32 mouse cellular contexts compared by ENCODE assay signal in the genomic region with DNA sequence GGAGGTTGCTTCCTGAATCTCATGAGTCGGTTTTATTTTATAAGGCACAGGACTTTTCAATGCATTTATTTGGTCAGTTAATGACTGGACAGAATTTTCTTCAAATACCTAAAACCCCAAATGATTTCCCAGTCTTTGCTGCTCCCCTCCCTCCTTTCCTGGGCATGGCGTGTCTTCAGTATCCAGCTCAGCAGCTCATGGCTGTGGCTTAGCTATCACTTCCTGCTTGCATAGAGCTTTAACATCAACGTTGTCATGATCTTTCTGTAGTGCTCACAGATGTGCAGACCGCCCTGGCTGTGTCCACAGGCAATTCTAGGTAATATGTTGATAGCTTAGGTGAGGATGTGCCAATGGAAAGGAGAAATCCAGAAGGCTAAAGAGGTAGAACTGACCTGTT. TPM values are rescaled to one million over a fixed set of nuclear protein-coding genes. Genes with fewer than 3 reads are reported as not detected.
DNase-seq lines count a peak whose midpoint lies in the region; ATAC-seq lines count a peak whose summit lies in the region.
"Had no signal": no experiment of that assay in that cellular context is flagged by ENCODE, and none has a peak within 500 bp of the region (broad histone marks: within the 10 kb centered on the region; RNA-seq: fewer than 3 reads in every experiment).

No protein-coding gene starts in this region.

- WGBS in forebrain, embryonic 10.5 days = 84% methylated on average over 4 of the region's 4 CpGs

- no peaks in the 10 kb centered on the region for H3K27me3 ChIP-seq in forebrain, embryonic 10.5 days (ENCODE audit: poor library complexity, severe bottlenecking)
- H3K27me3 ChIP-seq: embryonic facial prominence, embryonic 12.5 days; embryonic facial prominence, embryonic 15.5 days; forebrain, embryonic 13.5 days; heart, embryonic 12.5 days; heart, embryonic 15.5 days had no signal

- DNase-seq in thymus, postnatal 0 days (ENCODE audit: low spot score) = peak; percentile 13
- DNase-seq in thymus, postnatal 14 days = no peak
- no peak for DNase-seq in cerebellum, adult 11 months
- no peak for DNase-seq in kidney, postnatal 10 days
- no peak for DNase-seq in forebrain, embryonic 10.5 days (ENCODE audit: extremely low spot score, low spot score)
- DNase-seq: adrenal gland, adult 2 months; adrenal gland, postnatal 14 days; cerebellum, adult 11-12 months; cerebellum, adult 9-10 months; cerebellum, postnatal 14 days; gastrocnemius, adult 2 months; gastrocnemius, postnatal 14 days; heart, adult 18-20 months; heart, postnatal 10 days; heart, postnatal 36 days had no signal

- H3K4me3 ChIP-seq in forebrain, embryonic 10.5 days = no peak overlapping the region
- H3K4me3 ChIP-seq: embryonic facial prominence, embryonic 12.5 days; embryonic facial prominence, embryonic 15.5 days; forebrain, embryonic 13.5 days; gastrocnemius, adult 2 months; heart, embryonic 12.5 days; heart, embryonic 15.5 days had no signal

- ATAC-seq in hematopoietic stem cell, adult 5-6 weeks (replicated peaks in 1 of 2; ENCODE audit: insufficient read depth in 1 of 2, low FRiP score in 2 of 2, low TSS enrichment in 1 of 2, low read depth in 1 of 2, poor library complexity in 2 of 2, severe bottlenecking in 2 of 2) = peak; percentile 83 to 86
- ATAC-seq in megakaryocyte progenitor cell, adult 5-6 weeks (replicated peaks; ENCODE audit: poor library complexity) = peak; percentile 76
- ATAC-seq: CD4-positive, CD25-positive, alpha-beta regulatory T cell, adult 4 months; forebrain, embryonic 13.5 days; forebrain, embryonic 16.5 days; hindbrain, postnatal 0 days; inflammation-experienced regulatory T-cells, adult 6 months had no signal

- no peaks in the 10 kb centered on the region for H3K9me3 ChIP-seq in forebrain, embryonic 10.5 days
- H3K9me3 ChIP-seq: embryonic facial prominence, embryonic 12.5 days; embryonic facial prominence, embryonic 15.5 days; forebrain, embryonic 13.5 days; heart, embryonic 12.5 days; heart, embryonic 15.5 days had no signal

- no peaks in the 10 kb centered on the region for H3K36me3 ChIP-seq in forebrain, embryonic 10.5 days (replicated peaks)
- H3K36me3 ChIP-seq: embryonic facial prominence, embryonic 12.5 days; embryonic facial prominence, embryonic 15.5 days; heart, embryonic 12.5 days; heart, embryonic 15.5 days had no signal

- H3K27ac ChIP-seq in forebrain, embryonic 10.5 days = no peak overlapping the region
- H3K27ac ChIP-seq: embryonic facial prominence, embryonic 12.5 days; embryonic facial prominence, embryonic 15.5 days; forebrain, embryonic 13.5 days; gastrocnemius, adult 2 months; heart, embryonic 15.5 days; hindbrain, embryonic 14.5 days; hindbrain, postnatal 0 days had no signal

- no peaks in the 10 kb centered on the region for H3K4me1 ChIP-seq in forebrain, embryonic 10.5 days
- H3K4me1 ChIP-seq: embryonic facial prominence, embryonic 12.5 days; embryonic facial prominence, embryonic 15.5 days; forebrain, embryonic 13.5 days; heart, embryonic 12.5 days; heart, embryonic 15.5 days had no signal

RNA-seq across cellular contexts. Expression of gene Ldhc, which starts 11.0 kb away (rescaled TPM):
- not detected in 2 replicates for polyA plus RNA-seq in thymus, postnatal 0 days (2015; fragmentation: Nextera tagmentation; extraction: Ambion mirVana)
- 4.6 TPM in 1 of 2 replicates, not detected in the other for total RNA-seq in hematopoietic stem cell, adult 5-6 weeks (2017)
- 0.44 and 0.49 TPM in 2 replicates for total RNA-seq in megakaryocyte progenitor cell, adult 5-6 weeks (2015)
- total RNA-seq in megakaryocyte progenitor cell, adult 5-6 weeks (2017) = 1.3 TPM in 1 of 2 replicates, not detected in the other
- 0.17 TPM in 1 of 2 replicates, not detected in the other for polyA plus RNA-seq in forebrain, embryonic 10.5 days (2016; fragmentation: Nextera tagmentation; extraction: Ambion mirVana)
- total RNA-seq: adrenal gland, adult 2 months; adrenal gland, postnatal 14 days; adrenal gland, postnatal 4 days; gastrocnemius, adult 2 months; gastrocnemius, postnatal 14 days; gastrocnemius, postnatal 4 days; heart, adult 18-20 months; heart, postnatal 10 days; heart, postnatal 36 days; hindbrain, postnatal 0 days; MEL had no signal
- polyA plus RNA-seq: adrenal gland, adult 2 months; C2C12; CD4-positive, CD25-positive, alpha-beta regulatory T cell, adult 4 months; embryonic facial prominence, embryonic 12.5 days; embryonic facial prominence, embryonic 15.5 days; forebrain, embryonic 13.5 days; heart, embryonic 12.5 days; heart, embryonic 15.5 days; hindbrain, embryonic 11.5 days; inflammation-experienced regulatory T-cells, adult 6 months had no signal

RNA-seq across cellular contexts. Expression of gene Ldha, which starts 30.7 kb away (rescaled TPM):
- polyA plus RNA-seq in thymus, postnatal 0 days (2015; fragmentation: Nextera tagmentation; extraction: Ambion mirVana) = 1,216 and 1,339 TPM in 2 replicates
- 290 and 314 TPM in 2 replicates for total RNA-seq in hematopoietic stem cell, adult 5-6 weeks (2017)
- 597 and 639 TPM in 2 replicates for total RNA-seq in megakaryocyte progenitor cell, adult 5-6 weeks (2015)
- 442 and 446 TPM in 2 replicates for total RNA-seq in megakaryocyte progenitor cell, adult 5-6 weeks (2017)
- 3,398 and 3,630 TPM in 2 replicates for polyA plus RNA-seq in forebrain, embryonic 10.5 days (2016; fragmentation: Nextera tagmentation; extraction: Ambion mirVana)

RNA-seq across cellular contexts. Expression of gene Tsg101, which starts 47.8 kb away (rescaled TPM):
- polyA plus RNA-seq in thymus, postnatal 0 days (2015; fragmentation: Nextera tagmentation; extraction: Ambion mirVana) = 145 and 152 TPM in 2 replicates
- total RNA-seq in hematopoietic stem cell, adult 5-6 weeks (2017) = 61.9 and 66.0 TPM in 2 replicates
- total RNA-seq in megakaryocyte progenitor cell, adult 5-6 weeks (2015) = 97.5 and 107 TPM in 2 replicates
- total RNA-seq in megakaryocyte progenitor cell, adult 5-6 weeks (2017) = 40.1 and 43.1 TPM in 2 replicates
- 259 and 274 TPM in 2 replicates for polyA plus RNA-seq in forebrain, embryonic 10.5 days (2016; fragmentation: Nextera tagmentation; extraction: Ambion mirVana)
